Mouse (Mus musculus) CD4-positive, CD25-positive, alpha-beta regulatory T cell (primary cell): Measurements from ENCODE around the gene Tigd4. TPM values are rescaled to one million over a fixed set of nuclear protein-coding genes. Genes with fewer than 3 reads are reported as not detected.

Experiments used
- polyA plus RNA-seq: library from polyadenylated mRNA; unstranded; fragments of 100-300 nt; shearing (Covaris generic); gene quantifications from one replicate; pipeline ENCODE4 v1.2.1, GENCODE M21; 2017

Tigd4 gene
- not detected for polyA plus RNA-seq

GRCm38 (mm10) chr3:84593274-84593673 lies at the start of gene Tigd4:
TSS of gene Tigd4 (plus strand) at chr3:84593574.

DNA sequence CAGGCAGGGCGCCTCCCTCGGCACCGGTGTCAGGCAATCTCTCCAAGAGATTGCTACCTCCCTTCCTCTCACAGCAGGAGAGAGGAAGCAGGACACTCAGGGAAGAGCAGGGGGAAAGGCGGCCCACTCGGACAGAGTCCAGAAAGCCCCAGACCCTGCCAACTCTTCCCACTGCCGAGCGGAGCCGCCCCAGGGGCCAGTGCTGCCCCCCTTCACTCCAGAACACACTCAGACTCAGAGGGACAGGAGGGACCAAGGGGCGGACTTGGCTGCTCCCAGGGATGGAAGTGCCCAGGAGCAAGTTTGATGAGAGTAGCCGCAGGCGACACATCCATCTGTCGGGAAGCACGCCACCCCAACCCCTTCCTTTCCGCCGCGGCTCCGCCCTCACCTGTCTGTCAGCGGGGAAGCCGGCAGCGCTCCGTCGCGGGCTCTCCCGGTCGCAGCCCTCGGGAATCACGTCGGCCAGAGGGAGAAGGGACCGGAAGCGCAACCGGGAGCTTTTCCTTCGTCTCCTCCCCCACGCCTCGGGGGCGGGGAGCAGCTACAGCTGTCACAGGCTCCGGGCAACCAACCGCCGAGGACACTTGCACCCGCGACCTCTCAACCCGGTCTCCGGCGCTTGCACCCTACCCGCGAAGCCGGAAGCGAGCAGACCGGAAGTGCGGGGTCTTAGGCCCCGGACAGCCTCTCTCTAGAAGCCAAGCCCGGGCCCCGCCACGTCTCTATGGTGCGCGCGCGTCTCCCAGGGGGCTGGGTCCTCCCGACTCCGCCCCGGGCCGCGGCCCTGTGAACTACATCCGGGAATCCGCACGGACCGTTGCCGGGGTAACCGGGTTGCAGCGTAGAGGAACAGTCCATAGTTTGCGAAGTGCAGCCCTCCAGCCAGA lies 11.1 kb upstream of the Tigd4 start, which contains the start of gene Arfip1:
Gene Arfip1, minus strand, starts transcription at position 603 of the 890 bp plus-strand sequence.

Other genes starting within 250 kb of the Tigd4 start
- 0.84 TPM for gene Fhdc1, start 113.1 kb upstream of the Tigd4 start, polyA plus RNA-seq
- gene Arfip1, start 10.9 kb upstream of the Tigd4 start, polyA plus RNA-seq, result 48.1 TPM
- 107 TPM for gene Tmem154, start 72.6 kb downstream of the Tigd4 start, polyA plus RNA-seq
- gene Fbxw7, start 221.7 kb downstream of the Tigd4 start, polyA plus RNA-seq, result 13.3 TPM